ENCODE assay signal across 21 mouse cellular contexts in genomic region chr7:138606363-138606964, GRCm38 (mm10).
DNase-seq lines count a peak whose midpoint lies in the region; ATAC-seq and TF ChIP-seq lines count a peak whose summit lies in the region.
"Had no signal": no experiment of that assay in that cellular context is flagged by ENCODE, and none has a peak within 500 bp of the region (broad histone marks: within the 10 kb centered on the region; RNA-seq: fewer than 3 reads in every experiment).

No protein-coding gene starts in this region.

- H3K27ac ChIP-seq in hindbrain, embryonic 10.5 days = peak overlapping the region; percentile 74
- no peak overlapping the region for H3K27ac ChIP-seq in hindbrain, postnatal 0 days
- no peak overlapping the region for H3K27ac ChIP-seq in midbrain, embryonic 14.5 days (replicated peaks; ENCODE audit: low read depth, low read length)
- no peak overlapping the region; the same call in 1 of the 2 replicates for H3K27ac ChIP-seq in midbrain, embryonic 10.5 days (replicated peaks)
- peak overlapping the region; percentile 29 for H3K27ac ChIP-seq in neural tube, embryonic 13.5 days (replicated peaks)
- H3K27ac ChIP-seq: embryonic facial prominence, embryonic 15.5 days; left cerebral cortex, adult 2 months had no signal

- H3K36me3 ChIP-seq in hindbrain, embryonic 10.5 days = no peaks in the 10 kb centered on the region
- no peaks in the 10 kb centered on the region for H3K36me3 ChIP-seq in hindbrain, postnatal 0 days (ENCODE audit: insufficient read depth, low read length)
- no peaks in the 10 kb centered on the region for H3K36me3 ChIP-seq in midbrain, embryonic 14.5 days (ENCODE audit: control insufficient read depth, insufficient read depth, low read length)
- H3K36me3 ChIP-seq in midbrain, embryonic 10.5 days = no peaks in the 10 kb centered on the region
- no peaks in the 10 kb centered on the region for H3K36me3 ChIP-seq in neural tube, embryonic 13.5 days
- H3K36me3 ChIP-seq: embryonic facial prominence, embryonic 15.5 days; heart, embryonic 12.5 days had no signal

- H3K9me3 ChIP-seq in hindbrain, embryonic 10.5 days = no peaks in the 10 kb centered on the region
- H3K9me3 ChIP-seq in hindbrain, postnatal 0 days (ENCODE audit: low read length) = no peaks in the 10 kb centered on the region
- no peaks in the 10 kb centered on the region for H3K9me3 ChIP-seq in midbrain, embryonic 14.5 days (ENCODE audit: control insufficient read depth, low read length)
- H3K9me3 ChIP-seq in midbrain, embryonic 10.5 days (replicated peaks) = no peaks in the 10 kb centered on the region
- no peaks in the 10 kb centered on the region for H3K9me3 ChIP-seq in neural tube, embryonic 13.5 days
- H3K9me3 ChIP-seq: embryonic facial prominence, embryonic 15.5 days; heart, embryonic 12.5 days had no signal

- 73% methylated on average over 11 of the region's 11 CpGs for WGBS in hindbrain, embryonic 10.5 days
- WGBS in hindbrain, postnatal 0 days = 34% methylated on average over 11 of the region's 11 CpGs
- WGBS in midbrain, embryonic 14.5 days = 54% methylated on average over 11 of the region's 11 CpGs
- WGBS in midbrain, embryonic 10.5 days = 80% methylated on average over 11 of the region's 11 CpGs
- 49% methylated on average over 11 of the region's 11 CpGs for WGBS in neural tube, embryonic 13.5 days

- H3K27me3 ChIP-seq in hindbrain, embryonic 10.5 days (ENCODE audit: insufficient read depth, poor library complexity, severe bottlenecking) = no peaks in the 10 kb centered on the region; the same call in 1 of the 2 replicates
- H3K27me3 ChIP-seq in hindbrain, postnatal 0 days (ENCODE audit: insufficient read depth, low read length) = no peaks in the 10 kb centered on the region
- no peaks in the 10 kb centered on the region for H3K27me3 ChIP-seq in midbrain, embryonic 14.5 days (ENCODE audit: control insufficient read depth, insufficient read depth, low read length)
- 0 out of 2 replicates have a peak, but pooled peaks cover 4% of the 10 kb centered on the region for H3K27me3 ChIP-seq in midbrain, embryonic 10.5 days (ENCODE audit: low read depth, poor library complexity, severe bottlenecking)
- H3K27me3 ChIP-seq in neural tube, embryonic 13.5 days = no peaks in the 10 kb centered on the region
- H3K27me3 ChIP-seq: embryonic facial prominence, embryonic 15.5 days; heart, embryonic 12.5 days had no signal

- no peak for ATAC-seq in hindbrain, postnatal 0 days
- no peak for ATAC-seq in midbrain, embryonic 14.5 days (ENCODE audit: low FRiP score, low TSS enrichment)
- ATAC-seq in neural tube, embryonic 13.5 days (ENCODE audit: low read depth) = 0 out of 2 replicates have a peak, but pooled peaks have one; percentile 36
- ATAC-seq: inflammation-experienced regulatory T-cells, adult 6 months had no signal

- H3K4me2 ChIP-seq in hindbrain, postnatal 0 days (ENCODE audit: low read depth, low read length) = no peak overlapping the region
- no peak overlapping the region for H3K4me2 ChIP-seq in midbrain, embryonic 14.5 days (ENCODE audit: low read length)
- no peak overlapping the region for H3K4me2 ChIP-seq in neural tube, embryonic 13.5 days
- H3K4me2 ChIP-seq: embryonic facial prominence, embryonic 15.5 days; heart, embryonic 12.5 days had no signal

- DNase-seq in cerebellum, postnatal 10 days = peak; percentile 17 to 24
- no peak for DNase-seq in cerebellum, adult 18-20 months
- peak; percentile 3 for DNase-seq in hindbrain, embryonic 10.5 days (ENCODE audit: low spot score)
- no peak for DNase-seq in hindbrain, postnatal 0 days (ENCODE audit: low spot score)
- peak; percentile 38 for DNase-seq in midbrain, embryonic 14.5 days
- no peak for DNase-seq in midbrain, embryonic 10.5 days (ENCODE audit: low spot score)
- DNase-seq in c-Kit-positive CD71-positive TER-119-positive erythroid progenitor cells, embryonic 14.5 days (ENCODE audit: low spot score) = no peak
- DNase-seq: adrenal gland, adult 8-10 months; heart, postnatal 14 days; kidney, adult 2 months; kidney, postnatal 25 days; layer of hippocampus, adult 9-11 months; left cerebral cortex, postnatal 4 days; liver; lung, postnatal 10 days; thymus, adult 2 months had no signal

- no peak for TF ChIP-seq CTCF in hindbrain, postnatal 0 days (IDR thresholded peaks at IDR 0.05; ENCODE audit: low read depth)

- H3K4me3 ChIP-seq in hindbrain, embryonic 10.5 days = no peak overlapping the region
- no peak overlapping the region for H3K4me3 ChIP-seq in hindbrain, postnatal 0 days (ENCODE audit: low read length)
- H3K4me3 ChIP-seq in midbrain, embryonic 14.5 days (replicated peaks; ENCODE audit: low read depth, low read length) = no peak overlapping the region
- H3K4me3 ChIP-seq in midbrain, embryonic 10.5 days = no peak overlapping the region
- no peak overlapping the region for H3K4me3 ChIP-seq in neural tube, embryonic 13.5 days
- H3K4me3 ChIP-seq: embryonic facial prominence, embryonic 15.5 days; heart, embryonic 12.5 days; left cerebral cortex, adult 2 months had no signal

- H3K9ac ChIP-seq in hindbrain, postnatal 0 days (replicated peaks; ENCODE audit: low read length) = no peak overlapping the region
- no peak overlapping the region for H3K9ac ChIP-seq in midbrain, embryonic 14.5 days (replicated peaks; ENCODE audit: low read length)
- H3K9ac ChIP-seq in neural tube, embryonic 13.5 days = no peak overlapping the region
- H3K9ac ChIP-seq: embryonic facial prominence, embryonic 15.5 days; heart, embryonic 12.5 days had no signal

- H3K4me1 ChIP-seq in hindbrain, embryonic 10.5 days (replicated peaks) = peaks cover 28% of the 10 kb centered on the region
- H3K4me1 ChIP-seq in hindbrain, postnatal 0 days (ENCODE audit: insufficient read depth, low read length) = no peaks in the 10 kb centered on the region
- H3K4me1 ChIP-seq in midbrain, embryonic 14.5 days (ENCODE audit: control insufficient read depth, insufficient read depth, low read length) = 0 out of 2 replicates have a peak, but pooled peaks cover 8% of the 10 kb centered on the region
- H3K4me1 ChIP-seq in midbrain, embryonic 10.5 days = peaks cover 19% of the 10 kb centered on the region
- H3K4me1 ChIP-seq in neural tube, embryonic 13.5 days (replicated peaks) = peaks cover 28% of the 10 kb centered on the region
- H3K4me1 ChIP-seq: embryonic facial prominence, embryonic 15.5 days; heart, embryonic 12.5 days had no signal

Comparison
In these comparisons a context has a peak if more than half of its experiments do, and no peak if none do; other contexts are left out.
1. DNase-seq: peak in cerebellum, postnatal 10 days (2 of 2), hindbrain, embryonic 10.5 days (single experiment) and midbrain, embryonic 14.5 days (single experiment); none in cerebellum, adult 18-20 months (0 of 2), hindbrain, postnatal 0 days (single experiment), midbrain, embryonic 10.5 days (single experiment) and c-Kit-positive CD71-positive TER-119-positive erythroid progenitor cells, embryonic 14.5 days (single experiment).
2. H3K27ac ChIP-seq: peak in hindbrain, embryonic 10.5 days (single experiment) and neural tube, embryonic 13.5 days (single experiment); none in hindbrain, postnatal 0 days (single experiment), midbrain, embryonic 14.5 days (single experiment) and midbrain, embryonic 10.5 days (single experiment).